In genomic region chr11:17200936-17201335, GRCm38 (mm10) we compare ENCODE assay signal across 24 mouse cellular contexts. TPM values are rescaled to one million over a fixed set of nuclear protein-coding genes. Genes with fewer than 3 reads are reported as not detected.
DNase-seq lines count a peak whose midpoint lies in the region; ATAC-seq and TF ChIP-seq lines count a peak whose summit lies in the region.
"Had no signal": no experiment of that assay in that cellular context is flagged by ENCODE, and none has a peak within 500 bp of the region (broad histone marks: within the 10 kb centered on the region; RNA-seq: fewer than 3 reads in every experiment).

No protein-coding gene starts in this region.

- H3K36me3 ChIP-seq in forebrain, postnatal 0 days (ENCODE audit: insufficient read depth): peaks cover 46% of the 10 kb centered on the region
- peaks cover 63% of the 10 kb centered on the region for H3K36me3 ChIP-seq in forebrain, embryonic 13.5 days (ENCODE audit: poor library complexity, severe bottlenecking)

- no peaks in the 10 kb centered on the region for H3K4me1 ChIP-seq in forebrain, postnatal 0 days (ENCODE audit: insufficient read depth)
- H3K4me1 ChIP-seq in forebrain, embryonic 13.5 days: no peaks in the 10 kb centered on the region

- H3K27ac ChIP-seq in forebrain, postnatal 0 days (ENCODE audit: low read depth, low read length): no peak overlapping the region
- no peak overlapping the region for H3K27ac ChIP-seq in forebrain, embryonic 13.5 days

- no peak for TF ChIP-seq CTCF in forebrain, postnatal 0 days (IDR thresholded peaks at IDR 0.05; ENCODE audit: low read depth)

- no peak overlapping the region for H3K4me3 ChIP-seq in forebrain, postnatal 0 days (ENCODE audit: low read depth, low read length)
- no peak overlapping the region for H3K4me3 ChIP-seq in forebrain, embryonic 13.5 days

- no peak for DNase-seq in forebrain, postnatal 0 days
- peak; percentile 87 for DNase-seq in MN1 (ENCODE audit: low spot score)
- peak; percentile 55 for DNase-seq in NIH3T3 (ENCODE audit: low read depth)
- DNase-seq in gastrocnemius, postnatal 25 days: no peak
- no peak for DNase-seq in adipocyte (ENCODE audit: low spot score)
- DNase-seq: adrenal gland, adult 2 months; adrenal gland, adult 8-10 months; adrenal gland, postnatal 10 days; adrenal gland, postnatal 14 days; adrenal gland, postnatal 25 days; adrenal gland, postnatal 36 days; B cell, adult 2 months; cerebellum, adult 11 months; cerebellum, adult 11-12 months; cerebellum, adult 18-20 months; cerebellum, adult 2 months; cerebellum, adult 8-10 months; cerebellum, adult 9-10 months had no signal

- H3K4me2 ChIP-seq in forebrain, postnatal 0 days (ENCODE audit: low read depth): no peak overlapping the region
- H3K4me2 ChIP-seq in forebrain, embryonic 13.5 days: no peak overlapping the region

- 0 out of 2 replicates have a peak, but pooled peaks have one; percentile 19 for ATAC-seq in forebrain, postnatal 0 days
- no peak for ATAC-seq in forebrain, embryonic 13.5 days
- ATAC-seq: activated CD4-positive, CD25-positive, alpha-beta regulatory T cell, adult 4 months; CD4-positive, CD25-positive, alpha-beta regulatory T cell, adult 4 months; Patski had no signal

- 87% methylated on average over 4 of the region's 4 CpGs for WGBS in forebrain, postnatal 0 days
- 94% methylated on average over 4 of the region's 4 CpGs for WGBS in forebrain, embryonic 13.5 days

- no peak overlapping the region for H3K9ac ChIP-seq in forebrain, postnatal 0 days
- H3K9ac ChIP-seq in forebrain, embryonic 13.5 days: no peak overlapping the region

- H3K27me3 ChIP-seq in forebrain, postnatal 0 days (ENCODE audit: insufficient read depth, low read length): no peaks in the 10 kb centered on the region
- H3K27me3 ChIP-seq in forebrain, embryonic 13.5 days: no peaks in the 10 kb centered on the region
- H3K27me3 ChIP-seq: CH12.LX, Patski had no signal

- no peaks in the 10 kb centered on the region for H3K9me3 ChIP-seq in forebrain, postnatal 0 days (ENCODE audit: low read length)
- H3K9me3 ChIP-seq in forebrain, embryonic 13.5 days (replicated peaks): no peaks in the 10 kb centered on the region
- H3K9me3 ChIP-seq: G1E had no signal

RNA-seq across cellular contexts. Expression of gene Pno1, which starts 10.4 kb away (rescaled TPM):
- 42.6 and 48.6 TPM in 2 replicates for total RNA-seq in forebrain, postnatal 0 days (2014; rRNA removed)
- 60.4 and 71.0 TPM in 2 replicates for polyA plus RNA-seq in forebrain, postnatal 0 days (2015; fragmentation: Nextera tagmentation; extraction: Ambion mirVana)
- 53.9 and 56.6 TPM in 2 replicates for polyA plus RNA-seq in forebrain, embryonic 13.5 days (2015; fragmentation: Nextera tagmentation; extraction: Ambion mirVana)
- total RNA-seq in gastrocnemius, postnatal 25 days (2021): 10 to 100 TPM; 44.0 to 45.6 TPM

RNA-seq across cellular contexts. Expression of gene Wdr92, which starts 19.0 kb away (rescaled TPM):
- 11.6 and 13.0 TPM in 2 replicates for total RNA-seq in forebrain, postnatal 0 days (2014; rRNA removed)
- 9.8 and 11.9 TPM in 2 replicates for polyA plus RNA-seq in forebrain, postnatal 0 days (2015; fragmentation: Nextera tagmentation; extraction: Ambion mirVana)
- polyA plus RNA-seq in forebrain, embryonic 13.5 days (2015; fragmentation: Nextera tagmentation; extraction: Ambion mirVana): 19.9 and 21.9 TPM in 2 replicates
- 1 to 10 TPM; 7.0 to 7.2 TPM for total RNA-seq in gastrocnemius, postnatal 25 days (2021)

RNA-seq across cellular contexts. Expression of gene Ppp3r1, which starts 41.9 kb away (rescaled TPM):
- 92.4 and 114 TPM in 2 replicates for total RNA-seq in forebrain, postnatal 0 days (2014; rRNA removed)
- 186 and 224 TPM in 2 replicates for polyA plus RNA-seq in forebrain, postnatal 0 days (2015; fragmentation: Nextera tagmentation; extraction: Ambion mirVana)
- polyA plus RNA-seq in forebrain, embryonic 13.5 days (2015; fragmentation: Nextera tagmentation; extraction: Ambion mirVana): 124 and 130 TPM in 2 replicates
- 100 to 1,000 TPM; 140 to 141 TPM for total RNA-seq in gastrocnemius, postnatal 25 days (2021)

RNA-seq across cellular contexts. Expression of gene C1d, which starts 56.4 kb away (rescaled TPM):
- total RNA-seq in forebrain, postnatal 0 days (2014; rRNA removed): 66.2 and 69.2 TPM in 2 replicates
- 179 and 203 TPM in 2 replicates for polyA plus RNA-seq in forebrain, postnatal 0 days (2015; fragmentation: Nextera tagmentation; extraction: Ambion mirVana)
- polyA plus RNA-seq in forebrain, embryonic 13.5 days (2015; fragmentation: Nextera tagmentation; extraction: Ambion mirVana): 101 and 111 TPM in 2 replicates
- total RNA-seq in gastrocnemius, postnatal 25 days (2021): 10 to 100 TPM; 29.5 to 30.4 TPM

Comparison
In these comparisons a context has a peak if more than half of its experiments do, and no peak if none do; other contexts are left out.
1. DNase-seq: peak in MN1 (single experiment) and NIH3T3 (single experiment); none in forebrain, postnatal 0 days (single experiment), gastrocnemius, postnatal 25 days (single experiment) and adipocyte (single experiment).